Mouse (Mus musculus) lung, postnatal 14 days (tissue): ENCODE data around the gene Mertk.

Experiments
- DNase-seq: peaks from one replicate; pipeline ENCODE4 v3.0.0; 2021

Gene Mertk

GRCm38 (mm10) chr2:128726067-128726466 is 27.3 kb downstream of the Mertk start:
- no peak for DNase-seq

DNA sequence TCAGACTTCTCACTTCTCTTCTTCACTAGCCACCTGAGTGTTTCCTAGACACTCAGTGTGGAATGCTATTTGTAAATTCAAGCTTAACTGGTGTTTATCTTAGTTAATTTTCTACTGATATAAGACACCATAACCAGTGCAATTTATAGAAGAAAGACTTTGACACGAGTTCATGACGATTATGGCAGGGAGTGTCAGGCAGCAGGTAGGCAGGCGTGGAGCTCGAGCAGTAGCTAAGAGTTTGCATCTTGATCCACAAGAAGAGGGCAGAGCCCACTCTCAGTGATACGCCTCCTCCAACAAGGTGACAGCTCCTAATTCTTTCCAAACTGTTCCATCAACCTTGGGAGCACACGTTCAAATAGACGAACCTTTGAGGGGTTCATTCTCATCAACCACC is 27.9 kb downstream of the Mertk start:
- DNase-seq: no peak

DNA sequence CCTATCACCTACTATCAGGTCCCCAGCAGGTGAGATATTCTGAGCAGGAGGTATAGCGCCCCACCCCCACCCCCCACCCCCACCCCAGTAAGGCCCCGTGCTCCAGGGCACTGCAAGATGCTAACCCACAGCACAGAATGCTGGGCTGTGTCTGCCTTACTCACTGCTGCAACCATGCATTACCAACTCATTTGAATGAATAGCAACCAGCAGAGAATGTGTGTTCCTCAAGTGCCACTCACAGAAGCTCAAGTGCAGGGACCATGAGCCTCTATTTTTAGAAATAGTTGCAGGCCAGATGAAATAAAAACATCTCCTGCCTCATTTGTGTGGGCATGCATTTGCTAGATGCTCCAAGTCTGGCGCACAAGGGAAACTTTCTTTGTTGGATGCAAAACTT is 28.8 kb downstream of the Mertk start:
- no peak for DNase-seq

DNA sequence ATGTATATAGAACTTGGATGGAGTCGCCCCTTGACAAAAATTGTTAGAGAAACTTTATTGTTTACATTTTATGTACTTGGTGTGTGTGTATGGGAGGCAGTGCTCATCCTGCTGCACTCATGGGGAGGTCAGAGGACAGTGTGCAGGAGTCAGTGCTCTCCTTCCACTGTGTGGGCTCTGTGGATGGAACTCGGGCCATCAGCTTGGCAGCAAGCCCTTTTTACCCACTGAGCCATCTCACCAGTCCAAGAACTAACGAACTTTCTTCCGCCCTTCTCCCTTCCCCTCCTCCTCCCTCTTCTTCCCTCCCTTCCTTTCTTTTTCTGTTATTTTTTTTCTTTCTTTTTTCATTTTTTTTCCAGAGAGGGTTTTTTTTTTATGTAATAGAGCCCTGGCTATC is 29.3 kb downstream of the Mertk start:
- no peak for DNase-seq

GRCm38 (mm10) chr2:128729141-128729540 is 30.4 kb downstream of the Mertk start:
- DNase-seq: no peak

GRCm38 (mm10) chr2:128731514-128731913 is 32.8 kb downstream of the Mertk start:
- DNase-seq: no peak

DNA sequence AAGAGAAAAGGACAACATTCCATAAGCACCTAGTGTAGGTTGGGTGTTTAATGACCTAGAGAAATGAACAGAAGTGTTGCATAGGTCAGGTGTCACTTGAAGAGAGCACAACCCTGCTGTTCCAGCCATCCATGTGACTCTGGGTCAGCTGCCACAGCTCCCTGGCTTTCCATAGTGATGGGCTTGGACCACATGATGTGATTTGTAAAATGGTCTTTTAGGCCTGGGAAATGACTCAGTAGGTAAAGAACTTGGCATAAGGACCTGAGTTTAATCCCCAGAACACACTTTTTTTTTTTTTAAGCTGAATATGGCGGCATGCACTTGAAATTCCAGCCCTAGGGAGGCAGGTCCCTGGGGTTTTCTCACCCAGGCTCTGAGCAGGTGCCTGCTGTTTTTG is 33.2 kb downstream of the Mertk start:
- DNase-seq: no peak

DNA sequence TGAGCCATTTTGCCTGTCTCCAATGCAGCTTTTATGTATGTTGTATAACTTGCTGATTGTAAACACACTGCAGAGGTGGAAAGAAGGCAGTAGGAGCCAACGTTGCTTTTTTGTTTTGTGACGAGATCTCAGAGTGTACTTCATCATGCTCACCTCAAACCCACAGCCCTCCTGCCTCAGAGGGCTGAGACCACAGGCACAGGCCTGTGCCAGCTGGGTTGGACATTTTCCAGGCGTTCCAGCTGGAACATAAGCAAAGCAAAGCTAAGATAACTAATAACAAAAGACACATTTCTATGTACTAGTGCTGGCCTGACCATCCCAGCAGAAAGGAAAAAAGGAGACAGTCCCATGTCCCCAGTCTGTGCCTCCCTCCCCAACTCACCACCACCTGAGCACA is 36.3 kb downstream of the Mertk start:
- DNase-seq: peak; percentile 69

- DNase-seq: no peak
These were observed 38.3 kb downstream of the Mertk start for GRCm38 (mm10) chr2:128737051-128737450.

DNA sequence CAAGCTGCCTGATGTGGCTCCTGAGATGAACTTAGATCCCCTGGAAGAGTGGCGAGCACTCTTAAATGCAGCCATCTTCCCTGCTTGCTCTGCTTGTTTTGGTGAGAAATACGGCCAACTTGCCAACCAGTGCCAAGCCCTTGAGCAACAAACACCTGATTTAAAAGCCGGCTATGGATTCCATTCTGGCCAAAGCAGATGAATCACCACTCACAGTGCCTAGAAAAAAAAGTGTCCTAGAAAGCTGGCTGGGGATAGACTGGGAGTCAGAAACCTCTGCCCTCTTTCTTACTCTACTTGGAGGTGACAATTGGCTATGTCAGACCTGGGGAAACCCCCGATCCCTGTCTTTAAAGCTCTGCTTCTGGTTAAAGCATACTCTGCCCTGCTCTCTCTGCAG is 39.0 kb downstream of the Mertk start:
- DNase-seq: no peak

DNA sequence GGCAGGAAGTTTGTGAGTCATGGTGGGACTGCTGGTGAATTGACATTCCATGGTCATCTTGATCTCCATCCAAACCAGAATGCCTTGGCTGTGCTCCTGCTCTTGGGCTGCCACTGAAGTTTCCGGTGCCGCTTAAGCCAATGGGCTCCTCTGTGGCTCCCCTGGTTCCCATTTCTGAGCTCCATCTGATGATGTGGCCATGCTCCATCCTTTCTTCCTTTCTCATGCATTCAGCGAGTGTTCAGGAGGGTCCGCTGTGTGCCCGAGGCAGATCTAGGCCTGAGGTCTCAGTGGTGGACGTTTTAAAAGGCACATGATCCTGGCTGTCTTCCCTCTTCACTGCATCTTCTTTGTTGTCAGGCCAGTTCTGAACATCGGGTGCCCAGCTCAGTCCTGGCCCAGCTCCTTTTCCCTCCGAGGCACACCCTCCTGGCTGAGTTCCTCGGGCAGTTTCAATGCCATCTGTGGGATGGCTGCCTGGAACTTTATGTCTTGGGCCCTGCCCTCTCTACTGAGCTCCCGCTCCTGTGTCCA is 40.0 kb downstream of the Mertk start:
- DNase-seq: peak; percentile 47

DNA sequence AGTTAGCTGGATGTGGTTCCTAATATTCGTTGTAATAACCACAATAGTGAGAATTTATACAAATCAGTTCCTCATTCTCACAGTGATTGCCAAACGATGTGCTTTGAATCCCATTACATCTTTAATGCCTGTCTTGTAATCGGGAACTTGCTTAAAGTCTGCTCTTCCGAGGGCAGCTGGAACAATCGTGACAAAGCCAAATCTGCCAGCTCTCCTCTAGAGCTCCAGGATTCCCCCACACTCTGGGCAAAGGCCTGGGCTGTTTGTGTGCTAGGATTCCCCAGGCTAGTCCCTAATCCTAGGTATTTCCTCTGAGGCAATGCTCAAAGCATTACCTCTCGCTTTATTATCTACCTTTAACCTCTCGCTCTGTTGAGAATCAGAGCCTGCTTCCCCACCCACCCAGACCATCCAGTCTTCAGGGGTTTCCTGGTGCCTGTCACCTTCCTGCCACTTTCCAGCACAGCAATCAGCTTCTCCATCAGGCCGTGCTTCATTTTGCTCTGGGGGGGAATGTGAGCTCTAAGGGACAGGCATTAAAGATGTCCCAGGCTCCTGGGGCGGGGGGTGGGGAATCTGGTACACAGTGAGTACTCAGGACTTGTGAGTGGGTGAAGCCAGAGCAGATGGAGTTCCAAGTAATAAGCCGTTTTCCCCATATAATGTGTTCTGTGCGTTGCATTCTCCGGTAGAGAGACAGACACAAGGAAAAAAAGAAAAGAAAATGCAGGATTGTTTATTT is 47.3 kb downstream of the Mertk start:
- DNase-seq: no peak

DNA sequence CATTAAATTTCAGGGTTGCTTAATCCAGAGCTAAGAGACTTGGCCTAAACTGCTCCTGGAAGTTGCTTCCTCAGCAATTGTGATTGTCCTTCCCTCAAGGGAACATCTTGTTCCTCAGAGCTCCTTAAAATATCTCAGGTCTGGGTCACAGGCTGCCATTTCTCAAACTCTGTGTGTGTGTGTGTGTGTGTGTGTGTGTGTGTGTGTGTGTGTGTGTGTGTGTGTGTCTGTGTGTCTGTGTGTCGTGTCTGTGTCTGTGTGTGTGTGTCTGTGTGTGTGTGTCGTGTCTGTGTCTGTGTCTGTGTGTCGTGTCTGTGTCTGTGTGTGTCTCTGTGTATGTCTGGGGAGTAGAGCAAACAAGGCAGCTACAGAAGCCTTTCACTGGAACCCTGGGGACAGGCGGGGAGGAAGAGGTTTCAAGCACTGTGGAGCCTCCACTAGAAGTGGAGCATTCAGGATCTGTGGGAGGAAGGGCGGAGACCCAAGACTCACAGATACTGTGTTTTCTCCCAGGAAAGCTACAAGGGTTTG is 47.9 kb downstream of the Mertk start:
- DNase-seq: peak; percentile 42

DNA sequence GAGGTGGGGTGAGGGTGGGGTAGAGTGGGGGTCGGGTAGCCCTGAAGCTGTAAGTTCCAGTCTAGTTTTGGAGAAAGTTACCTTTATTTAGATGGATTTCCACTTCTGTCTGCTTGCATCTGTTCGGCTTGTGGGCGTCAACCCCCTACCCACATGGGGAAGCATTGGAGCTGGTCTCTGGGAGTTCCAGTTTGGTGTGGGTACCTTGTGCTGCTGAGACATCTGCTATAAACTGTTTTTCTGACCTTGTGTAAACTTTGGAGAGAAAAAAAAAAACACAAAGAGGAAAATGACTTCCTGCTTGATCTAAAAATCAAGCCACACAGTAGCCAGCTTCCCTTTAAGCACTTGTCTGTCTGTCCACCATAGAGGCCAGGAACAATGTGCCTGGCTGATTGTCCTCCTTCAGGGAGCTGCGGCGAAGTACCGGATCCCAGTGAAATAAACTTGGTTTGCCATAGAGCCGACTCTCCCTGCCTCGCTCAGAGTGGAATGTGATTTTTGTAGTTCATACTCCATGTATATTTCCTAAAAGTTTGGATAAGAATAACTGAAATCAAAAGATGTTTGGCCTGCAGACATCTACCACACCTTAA is 48.8 kb downstream of the Mertk start:
- DNase-seq: peak; percentile 42

DNA sequence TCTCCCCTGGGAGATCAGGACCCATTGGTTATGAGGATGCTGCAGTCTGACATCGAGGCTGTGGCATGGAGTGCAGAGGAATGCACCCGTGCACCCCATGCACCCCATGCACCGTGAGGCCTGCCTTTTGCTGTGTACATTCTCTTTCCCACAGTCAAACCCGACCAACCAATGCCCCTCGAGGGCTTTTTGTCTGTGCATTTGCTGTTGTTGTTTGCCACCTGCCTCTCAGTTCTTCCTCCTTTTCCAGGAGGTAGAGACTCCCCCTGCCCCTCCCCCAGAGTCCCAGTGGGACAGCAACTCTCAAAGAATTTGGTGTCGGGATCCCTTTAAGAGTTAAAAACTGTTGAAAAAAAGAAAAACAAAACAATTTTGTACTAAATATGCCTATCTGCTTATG is 49.4 kb downstream of the Mertk start:
- DNase-seq: no peak

DNA sequence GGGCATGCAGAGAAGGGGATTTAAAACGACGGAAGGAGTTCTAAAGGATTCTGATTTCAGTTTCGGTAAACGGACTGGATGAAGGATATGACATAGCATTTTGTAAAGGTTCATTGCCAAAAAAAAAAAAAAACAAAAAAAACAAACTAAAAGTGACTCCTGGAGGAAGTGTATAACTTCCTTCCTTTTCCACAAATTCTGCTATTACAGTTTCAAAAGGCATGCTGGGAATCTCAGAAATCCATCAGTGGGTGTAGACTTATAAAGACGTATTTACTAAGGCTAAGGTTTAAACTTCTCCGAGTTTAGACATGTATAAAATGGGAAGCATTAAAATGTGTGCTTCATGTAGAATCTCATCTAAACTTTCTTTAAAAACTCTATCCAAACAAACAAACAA is 52.3 kb downstream of the Mertk start:
- no peak for DNase-seq

GRCm38 (mm10) chr2:128753295-128753873 is 54.6 kb downstream of the Mertk start:
- DNase-seq: no peak

GRCm38 (mm10) chr2:128755149-128755691 is 56.5 kb downstream of the Mertk start:
- DNase-seq: no peak

DNA sequence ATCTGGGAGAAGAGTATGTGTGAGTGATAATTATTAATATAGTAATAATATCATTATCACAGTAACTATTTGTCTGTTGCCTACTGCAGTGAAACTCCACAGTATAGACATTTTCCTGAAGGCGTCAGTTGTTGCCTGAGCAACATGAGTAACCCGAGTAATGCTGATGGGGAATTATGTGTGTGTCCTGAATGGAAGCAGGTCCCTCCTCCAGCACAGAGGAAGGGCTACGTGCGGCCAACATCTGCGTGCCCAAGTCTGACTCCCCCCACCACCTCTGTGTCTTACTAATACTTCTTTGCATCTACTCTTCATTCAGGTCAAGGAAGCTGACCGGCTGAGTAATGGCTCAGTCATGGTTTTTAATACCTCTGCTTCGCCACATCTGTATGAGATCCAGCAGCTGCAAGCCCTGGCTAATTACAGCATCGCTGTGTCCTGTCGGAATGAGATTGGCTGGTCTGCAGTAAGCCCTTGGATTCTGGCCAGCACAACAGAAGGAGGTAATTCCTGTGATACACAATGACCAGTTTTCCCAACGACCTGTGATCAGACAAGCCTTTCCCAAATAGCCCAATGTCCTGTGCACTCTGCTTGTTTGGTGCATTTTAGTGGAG is 60.1 kb downstream of the Mertk start:
- peak; percentile 46 for DNase-seq

- DNase-seq: no peak
These were observed 63.3 kb downstream of the Mertk start for GRCm38 (mm10) chr2:128762008-128762407.

- DNase-seq: no peak
These were observed 67.0 kb downstream of the Mertk start for GRCm38 (mm10) chr2:128765787-128766186.

DNA sequence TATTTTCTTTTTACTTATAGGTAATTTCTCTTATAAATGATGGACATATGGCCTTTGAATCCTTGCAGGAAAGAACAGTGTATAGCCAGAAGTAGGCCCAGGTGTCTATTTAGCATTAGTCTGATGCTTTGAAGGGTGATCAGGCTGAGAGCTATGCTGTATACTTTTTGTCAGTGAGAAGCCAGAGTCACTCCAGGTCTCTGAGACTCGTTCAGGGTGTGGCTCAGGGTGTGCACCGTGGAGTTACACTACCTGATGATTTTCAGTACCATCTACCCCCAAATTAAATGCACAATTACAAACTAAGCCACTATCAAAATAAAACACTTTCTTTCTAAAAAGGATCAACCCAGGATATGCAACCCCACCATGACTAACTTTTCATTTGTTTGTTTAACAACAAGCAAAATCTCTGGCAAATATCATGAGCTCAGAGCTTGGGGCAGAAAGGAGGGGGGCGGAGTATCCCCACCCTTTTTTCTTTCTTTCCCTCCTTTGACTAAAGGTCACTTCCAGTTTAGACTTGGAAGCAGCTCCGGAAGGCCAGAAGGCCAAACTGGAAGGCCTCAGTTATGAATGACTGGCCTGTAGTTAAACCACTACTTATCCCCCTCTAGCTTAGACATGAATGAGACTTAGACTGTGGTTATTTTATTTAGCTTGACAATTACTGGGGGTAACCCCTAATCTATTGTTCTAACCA is 69.9 kb downstream of the Mertk start:
- no peak for DNase-seq

DNA sequence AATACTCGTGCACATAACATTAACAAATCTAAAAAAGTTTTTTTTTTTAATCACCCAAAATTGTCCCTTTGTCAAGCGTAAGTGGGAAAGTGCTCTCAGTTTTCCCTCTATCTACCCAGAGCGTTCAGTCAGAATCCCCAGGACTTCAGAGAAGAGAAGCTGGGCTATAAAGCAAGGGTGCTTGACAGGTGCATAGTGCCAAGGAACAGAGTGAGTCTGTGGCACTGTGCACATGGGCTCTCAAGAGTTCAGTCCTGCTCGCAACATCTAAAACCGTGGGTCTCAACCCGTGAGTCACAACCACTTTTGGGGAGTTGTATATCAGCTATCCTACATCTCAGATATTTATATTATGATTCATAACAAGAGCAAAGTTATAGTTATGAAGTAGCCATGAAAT is 71.8 kb downstream of the Mertk start:
- DNase-seq: no peak
